Mouse (Mus musculus) kidney, embryonic 14.5 days (tissue): ENCODE results near the gene Zc3h10. TPM values are rescaled to one million over a fixed set of nuclear protein-coding genes. Genes with fewer than 3 reads are reported as not detected.
"Not testable (repeated sequence)": the region's sequence is repeated elsewhere in the genome, so short reads cannot be mapped to it uniquely, and the experiment has no call there.

Source experiments
- ATAC-seq: fragments of 200-750 bp; cut with Nextera tagmentation; 2 replicates; pipeline ENCODE4 v1.8.0; 2017; ENCODE audit warnings: moderate number of reproducible peaks, mild to moderate bottlenecking, moderate TSS enrichment, moderate library complexity; ENCODE audit not compliant: low FRiP score, low TSS enrichment
- H3K27ac ChIP-seq: fragments of 300-500 bp; sonication (generic); 2 replicates; pipeline ENCODE4 v1.5.1; 2014; ENCODE audit warnings: low read depth, mild to moderate bottlenecking, low read length, moderate library complexity, mixed read lengths
- H3K27me3 ChIP-seq: fragments of 300-500 bp; sonication (generic); 2 replicates; pipeline ENCODE4 v1.6.1; 2014; ENCODE audit warnings: mild to moderate bottlenecking, low read length; ENCODE audit not compliant: control insufficient read depth, insufficient read depth
- H3K36me3 ChIP-seq: fragments of 300-500 bp; sonication (generic); 2 replicates; pipeline ENCODE4 v1.6.1; 2014; ENCODE audit warnings: low read length, mixed read lengths; ENCODE audit not compliant: control insufficient read depth, insufficient read depth
- H3K4me1 ChIP-seq: fragments of 300-500 bp; sonication (generic); 2 replicates; pipeline ENCODE4 v1.6.1; 2014; ENCODE audit warnings: low read length, mixed read lengths; ENCODE audit not compliant: control insufficient read depth, insufficient read depth
- H3K4me2 ChIP-seq: fragments of 300-500 bp; sonication (generic); replicated peaks from 2 replicates; pipeline ENCODE4 v1.6.1; 2014; ENCODE audit warnings: low read depth, mild to moderate bottlenecking, low read length
- H3K4me3 ChIP-seq: fragments of 300-500 bp; sonication (generic); 2 replicates; pipeline ENCODE4 v1.5.1; 2014; ENCODE audit warnings: mild to moderate bottlenecking, low read length
- H3K9ac ChIP-seq: fragments of 300-500 bp; sonication (generic); 2 replicates; pipeline ENCODE4 v1.6.1; 2014; ENCODE audit warnings: low read depth, mild to moderate bottlenecking, low read length, moderate library complexity
- H3K9me3 ChIP-seq: fragments of 300-500 bp; sonication (generic); 2 replicates; pipeline ENCODE4 v1.6.1; 2016; ENCODE audit warnings: low read length; ENCODE audit not compliant: control insufficient read depth
- WGBS: fragments of 180-500 bp; shearing (Covaris S2); extraction: QIAGEN DNeasy Blood & Tissue Kit; methylation state at CpG from one replicate; pipeline ENCODE4 v1.1.7; 2014; 5-methylcytosine and 5-hydroxymethylcytosine counted together
- polyA plus RNA-seq: library from polyadenylated mRNA; unstranded; fragments of >200 nt; fragmentation: Nextera tagmentation; extraction: Ambion mirVana; gene quantifications from 2 replicates; pipeline ENCODE4 v1.2.1, GENCODE M21; 2014

The Zc3h10 gene
- polyA plus RNA-seq, 1 experiment from 2014 or later, result 13.5 TPM

DNA sequence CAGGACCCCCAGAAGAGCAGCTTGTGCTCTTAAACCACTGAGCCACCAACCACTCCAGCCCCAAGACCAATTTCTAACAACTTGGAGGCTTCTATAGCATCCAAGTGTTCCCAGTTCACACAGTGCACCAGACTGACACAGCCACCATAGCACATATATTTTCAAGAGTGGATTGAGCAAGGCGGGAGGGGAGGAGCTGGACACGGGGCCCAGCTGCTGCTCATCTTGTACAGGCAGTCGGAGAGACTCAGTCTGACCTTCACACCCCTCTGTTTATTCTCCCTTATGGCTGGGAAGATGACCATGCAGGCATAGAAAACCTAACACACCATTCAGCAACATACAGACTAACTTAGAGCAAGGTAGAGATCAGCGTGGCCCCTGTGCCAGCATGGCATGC, 37.7 kb downstream of the Zc3h10 start:
- H3K27me3 ChIP-seq, result no peaks in the 10 kb centered on the region
- 65% methylated on average over 4 of the region's 4 CpGs for WGBS
- H3K4me2 ChIP-seq, result no peak overlapping the region
- no peaks in the 10 kb centered on the region for H3K4me1 ChIP-seq
- no peak overlapping the region for H3K9ac ChIP-seq
- H3K4me3 ChIP-seq, result no peak overlapping the region
- ATAC-seq, result no peak
- H3K27ac ChIP-seq, result no peak overlapping the region
- H3K36me3 ChIP-seq, result peaks cover 5% of the 10 kb centered on the region; the same call in 1 of the 2 replicates
- H3K9me3 ChIP-seq, result no peaks in the 10 kb centered on the region

DNA sequence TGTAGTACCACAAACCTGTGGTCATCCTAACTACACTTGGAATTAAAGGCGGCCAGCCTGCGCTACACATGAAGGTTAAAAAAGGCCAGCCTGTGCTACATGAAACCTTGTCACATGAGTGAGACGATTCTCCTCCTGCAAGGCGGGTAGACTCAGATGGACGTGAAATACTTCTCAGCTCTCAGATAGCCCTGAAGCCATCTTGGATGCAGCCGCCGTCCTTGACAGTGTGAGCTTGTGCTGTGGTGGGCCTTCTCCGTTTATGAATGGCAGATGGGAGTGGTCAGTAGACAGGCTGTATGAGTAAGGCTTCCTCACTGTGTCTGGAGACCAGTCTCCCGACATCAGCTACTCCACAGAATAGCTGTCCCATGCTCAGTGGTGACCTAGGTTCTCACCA, 38.4 kb downstream of the Zc3h10 start:
- no peak for ATAC-seq
- Histone ChIP-seq H3K4me2 (no peak overlapping the region), H3K9me3 (no peaks in the 10 kb centered on the region), H3K9ac (no peak overlapping the region), H3K4me1 (no peaks in the 10 kb centered on the region), H3K4me3 (no peak overlapping the region), H3K27me3 (no peaks in the 10 kb centered on the region), H3K36me3 (peaks cover 5% of the 10 kb centered on the region; the same call in 1 of the 2 replicates), H3K27ac (no peak overlapping the region)
- whole genome bisulfite sequencing, result 86% methylated on average over 9 of the region's 9 CpGs

GRCm38 (mm10) chr10:128508260-128508659, 39.3 kb downstream of the Zc3h10 start:
- no peaks in the 10 kb centered on the region for H3K4me1 ChIP-seq
- no peak for ATAC-seq
- H3K36me3 ChIP-seq, result peaks cover 5% of the 10 kb centered on the region; the same call in 1 of the 2 replicates
- H3K27me3 ChIP-seq, result no peaks in the 10 kb centered on the region
- no peak overlapping the region for H3K4me3 ChIP-seq
- no peak overlapping the region for H3K9ac ChIP-seq
- no peak overlapping the region for H3K4me2 ChIP-seq
- H3K27ac ChIP-seq, result no peak overlapping the region
- 85% methylated on average over 9 of the region's 9 CpGs for WGBS
- H3K9me3 ChIP-seq, result no peaks in the 10 kb centered on the region

DNA sequence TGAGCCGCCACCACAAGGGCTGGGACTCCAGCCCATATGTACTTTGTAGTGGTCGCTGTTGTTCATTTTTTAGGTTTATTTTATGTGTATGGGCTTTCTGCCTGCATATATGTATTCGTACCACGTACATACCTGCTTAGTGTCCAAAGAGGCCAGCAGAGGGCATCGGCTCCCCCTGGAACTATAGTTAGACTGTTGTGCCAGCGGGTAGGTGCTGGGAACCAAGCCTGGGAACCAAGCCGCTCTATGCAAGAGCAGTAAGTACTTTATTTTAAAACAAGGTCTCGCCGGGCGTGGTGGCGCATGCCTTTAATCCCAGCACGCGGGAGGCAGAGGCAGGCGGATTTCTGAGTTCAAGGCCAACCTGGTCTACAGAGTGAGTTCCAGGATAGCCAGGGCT, 41.6 kb downstream of the Zc3h10 start:
- WGBS, result 93% methylated on average over 14 of the region's 14 CpGs
- H3K4me2 ChIP-seq, result no peak overlapping the region
- no peak for ATAC-seq
- no peaks in the 10 kb centered on the region for H3K27me3 ChIP-seq
- H3K4me1 ChIP-seq, result no peaks in the 10 kb centered on the region
- H3K9me3 ChIP-seq, result no peaks in the 10 kb centered on the region
- no peaks in the 10 kb centered on the region; the same call in 1 of the 2 replicates for H3K36me3 ChIP-seq
- no peak overlapping the region for H3K4me3 ChIP-seq
- H3K9ac ChIP-seq, result no peak overlapping the region
- H3K27ac ChIP-seq, result no peak overlapping the region

GRCm38 (mm10) chr10:128505371-128505667, 42.3 kb downstream of the Zc3h10 start:
- not testable (repeated sequence) for H3K9me3 ChIP-seq, H3K4me3 ChIP-seq, H3K4me1 ChIP-seq, ATAC-seq, H3K9ac ChIP-seq, H3K4me2 ChIP-seq, H3K27ac ChIP-seq, H3K27me3 ChIP-seq, H3K36me3 ChIP-seq
- 71% methylated on average over 5 of the region's 5 CpGs for WGBS

DNA sequence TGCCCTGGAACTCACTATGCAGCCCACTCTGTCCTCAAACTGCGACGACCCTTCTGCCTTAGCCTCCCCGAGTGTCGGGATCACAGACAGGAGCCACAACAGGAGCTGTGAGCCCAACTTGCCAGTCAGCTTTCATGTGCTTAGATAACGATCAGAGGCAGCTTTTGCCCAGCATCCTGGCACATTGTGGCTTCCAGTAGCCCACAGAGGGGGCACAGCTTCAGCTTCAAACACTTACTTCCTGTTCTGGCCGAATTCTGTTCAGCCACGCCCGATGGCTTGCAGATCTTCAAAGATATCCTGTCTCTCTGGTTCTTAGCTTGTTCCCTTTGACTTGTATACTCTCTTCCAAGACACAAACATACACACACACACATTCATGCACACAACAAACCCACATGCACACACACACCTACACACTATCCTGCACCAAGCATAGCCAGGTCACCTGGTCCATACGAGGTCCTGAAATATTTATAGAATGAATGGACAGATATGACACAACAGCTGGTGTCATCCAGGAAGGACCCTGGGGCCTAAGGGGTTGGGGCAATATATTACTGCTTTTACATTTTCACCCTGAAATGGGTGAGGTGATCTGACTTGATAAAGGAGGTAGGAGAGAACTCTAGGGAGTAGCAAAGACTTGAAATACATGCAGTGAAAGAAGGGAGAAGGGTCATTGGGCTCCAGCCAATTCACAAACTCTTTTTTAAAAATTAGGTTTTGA, 42.8 kb downstream of the Zc3h10 start:
- no peaks in the 10 kb centered on the region for H3K27me3 ChIP-seq
- H3K4me3 ChIP-seq, result no peak overlapping the region
- H3K4me2 ChIP-seq, result no peak overlapping the region
- 65% methylated on average over 9 of the region's 9 CpGs for WGBS
- H3K9me3 ChIP-seq, result no peaks in the 10 kb centered on the region
- ATAC-seq, result no peak
- H3K36me3 ChIP-seq, result no peaks in the 10 kb centered on the region
- H3K9ac ChIP-seq, result no peak overlapping the region
- H3K4me1 ChIP-seq, result no peaks in the 10 kb centered on the region
- H3K27ac ChIP-seq, result no peak overlapping the region

DNA sequence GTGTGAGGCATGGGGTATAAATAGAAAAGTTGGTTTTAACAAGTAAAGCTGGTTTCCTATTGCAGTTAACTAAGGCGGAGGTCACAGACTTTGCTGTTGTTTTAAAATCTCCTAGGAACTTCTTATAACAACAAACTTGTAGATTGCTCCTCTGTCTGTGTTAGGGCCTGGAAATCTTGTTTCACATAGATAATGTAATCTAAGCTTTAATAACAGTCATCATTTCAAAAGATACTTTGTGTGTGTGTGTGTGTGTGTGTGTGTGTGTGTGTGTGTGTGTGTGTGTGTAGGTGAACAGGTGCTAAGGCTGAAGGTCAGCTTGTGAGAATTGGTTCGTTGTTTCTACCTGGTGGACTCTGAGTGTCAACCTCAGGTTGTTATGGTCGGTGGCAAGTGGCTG, 43.6 kb downstream of the Zc3h10 start:
- Histone ChIP-seq H3K27ac (no peak overlapping the region), H3K9me3 (no peaks in the 10 kb centered on the region), H3K27me3 (no peaks in the 10 kb centered on the region), H3K4me3 (no peak overlapping the region), H3K36me3 (no peaks in the 10 kb centered on the region), H3K4me1 (no peaks in the 10 kb centered on the region), H3K9ac (no peak overlapping the region), H3K4me2 (no peak overlapping the region)
- ATAC-seq, result no peak
- WGBS, result 71% methylated on average over 3 of the region's 3 CpGs

- Histone ChIP-seq H3K27ac (no peak overlapping the region), H3K4me3 (no peak overlapping the region), H3K4me1 (no peaks in the 10 kb centered on the region), H3K9ac (no peak overlapping the region), H3K36me3 (no peaks in the 10 kb centered on the region), H3K27me3 (no peaks in the 10 kb centered on the region), H3K4me2 (no peak overlapping the region), H3K9me3 (no peaks in the 10 kb centered on the region)
- 67% methylated on average over 8 of the region's 8 CpGs for WGBS
- no peak for ATAC-seq
These were observed 44.0 kb downstream of the Zc3h10 start for GRCm38 (mm10) chr10:128503532-128503931.

DNA sequence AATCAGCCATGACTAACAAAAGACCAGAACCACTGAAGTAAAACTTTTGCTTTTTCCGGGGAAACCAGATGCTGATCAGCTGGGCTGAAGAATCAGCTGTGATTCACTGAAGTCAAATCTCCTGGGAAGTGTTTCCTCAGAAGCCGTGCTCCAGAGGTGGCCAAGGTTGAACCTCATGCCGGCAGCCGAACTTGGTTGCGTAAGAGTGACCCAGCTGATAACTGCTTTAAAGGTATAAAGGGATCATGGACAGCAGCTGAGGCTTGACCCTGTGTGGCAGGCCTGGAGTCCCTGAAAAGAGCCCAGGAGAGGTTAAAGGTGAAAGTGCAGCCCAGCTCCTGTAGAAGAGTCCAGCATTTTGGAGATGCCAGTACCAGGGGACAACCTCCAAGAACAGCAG, 45.2 kb downstream of the Zc3h10 start:
- H3K4me3 ChIP-seq, result no peak overlapping the region
- H3K9me3 ChIP-seq, result no peaks in the 10 kb centered on the region
- no peaks in the 10 kb centered on the region for H3K27me3 ChIP-seq
- no peak overlapping the region for H3K4me2 ChIP-seq
- H3K36me3 ChIP-seq, result no peaks in the 10 kb centered on the region
- peaks cover 6% of the 10 kb centered on the region; the same call in 1 of the 2 replicates for H3K4me1 ChIP-seq
- no peak overlapping the region for H3K9ac ChIP-seq
- 73% methylated on average over 5 of the region's 5 CpGs for WGBS
- H3K27ac ChIP-seq, result no peak overlapping the region
- ATAC-seq, result no peak
